8 mouse cellular contexts compared by ENCODE assay signal in the genomic region with DNA sequence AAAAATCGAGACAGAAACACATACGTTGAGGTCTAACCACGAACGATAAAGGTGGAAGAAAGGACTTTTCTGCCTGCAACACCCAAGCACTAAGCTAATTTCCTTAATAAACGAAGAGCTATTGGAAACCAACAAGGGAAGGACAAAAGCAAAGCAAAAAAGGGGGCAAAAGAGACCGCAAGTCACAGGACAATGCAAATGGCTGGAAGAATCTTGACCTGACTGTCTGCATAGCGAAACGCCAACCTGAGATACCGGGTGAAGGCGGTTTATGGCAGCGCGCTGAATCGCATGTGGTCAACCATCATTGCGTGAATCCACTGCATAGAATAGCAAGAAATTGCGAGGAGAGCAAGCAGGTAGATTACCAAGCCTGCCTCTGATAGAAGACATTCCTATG. TPM values are rescaled to one million over a fixed set of nuclear protein-coding genes. Genes with fewer than 3 reads are reported as not detected.
DNase-seq lines count a peak whose midpoint lies in the region; ATAC-seq and TF ChIP-seq lines count a peak whose summit lies in the region.

No protein-coding gene starts in this region.

- 45% methylated on average over 15 of the region's 15 CpGs for WGBS in lung, embryonic 15.5 days
- WGBS in lung, adult 2 months: 53% methylated on average over 15 of the region's 15 CpGs
- 49% methylated on average over 15 of the region's 15 CpGs for WGBS in hindbrain, embryonic 12.5 days
- WGBS in midbrain, embryonic 13.5 days: 49% methylated on average over 15 of the region's 15 CpGs

- no peak for TF ChIP-seq POLR2A in lung, adult 2 months (IDR thresholded peaks at IDR 0.05; ENCODE audit: borderline replicate concordance, extremely low read depth, low read depth, low read length)
- no peak for TF ChIP-seq POLR2A in cortical plate, adult 2 months (IDR thresholded peaks at IDR 0.05; ENCODE audit: extremely low read depth, insufficient read depth, low read length)

- H3K9me3 ChIP-seq in lung, embryonic 15.5 days: peaks cover 18% of the 10 kb centered on the region; the same call in 1 of the 2 replicates
- peaks cover 28% of the 10 kb centered on the region for H3K9me3 ChIP-seq in hindbrain, embryonic 12.5 days (replicated peaks)
- peaks cover 19% of the 10 kb centered on the region for H3K9me3 ChIP-seq in midbrain, embryonic 13.5 days

- peak overlapping the region; percentile 59 for H3K4me2 ChIP-seq in lung, embryonic 15.5 days
- H3K4me2 ChIP-seq in hindbrain, embryonic 12.5 days (replicated peaks): peak overlapping the region; percentile 56
- H3K4me2 ChIP-seq in midbrain, embryonic 13.5 days (replicated peaks): peak overlapping the region; percentile 57

- H3K36me3 ChIP-seq in lung, embryonic 15.5 days: no peaks in the 10 kb centered on the region
- H3K36me3 ChIP-seq in hindbrain, embryonic 12.5 days: no peaks in the 10 kb centered on the region
- peaks cover under 1% of the 10 kb centered on the region; the same call in 1 of the 2 replicates for H3K36me3 ChIP-seq in midbrain, embryonic 13.5 days

- peak overlapping the region; percentile 57 for H3K4me3 ChIP-seq in lung, embryonic 15.5 days
- no peak overlapping the region for H3K4me3 ChIP-seq in lung, adult 2 months (replicated peaks; ENCODE audit: extremely low read depth, low read depth, low read length)
- peak overlapping the region; percentile 61 for H3K4me3 ChIP-seq in cortical plate, adult 2 months (ENCODE audit: insufficient read depth, low read length)
- peak overlapping the region; percentile 59 for H3K4me3 ChIP-seq in hindbrain, embryonic 12.5 days
- H3K4me3 ChIP-seq in midbrain, embryonic 13.5 days (replicated peaks): peak overlapping the region; percentile 63

- peak overlapping the region; percentile 0; the same call in 1 of the 2 replicates for H3K9ac ChIP-seq in lung, embryonic 15.5 days
- H3K9ac ChIP-seq in hindbrain, embryonic 12.5 days: peak overlapping the region; percentile 36
- H3K9ac ChIP-seq in midbrain, embryonic 13.5 days (replicated peaks): peak overlapping the region; percentile 63

- H3K27me3 ChIP-seq in lung, embryonic 15.5 days: no peaks in the 10 kb centered on the region
- no peaks in the 10 kb centered on the region for H3K27me3 ChIP-seq in hindbrain, embryonic 12.5 days
- H3K27me3 ChIP-seq in midbrain, embryonic 13.5 days: no peaks in the 10 kb centered on the region

- no peaks in the 10 kb centered on the region for H3K4me1 ChIP-seq in lung, embryonic 15.5 days
- no peaks in the 10 kb centered on the region for H3K4me1 ChIP-seq in lung, adult 2 months (ENCODE audit: control insufficient read depth, insufficient read depth, low read length)
- H3K4me1 ChIP-seq in cortical plate, adult 2 months (ENCODE audit: control insufficient read depth, insufficient read depth, low read length): no peaks in the 10 kb centered on the region
- H3K4me1 ChIP-seq in hindbrain, embryonic 12.5 days: no peaks in the 10 kb centered on the region
- H3K4me1 ChIP-seq in midbrain, embryonic 13.5 days (replicated peaks): 0 out of 2 replicates have a peak, but pooled peaks cover 3% of the 10 kb centered on the region

- peak overlapping the region; percentile 35; the same call in 1 of the 2 replicates for H3K27ac ChIP-seq in lung, embryonic 15.5 days
- H3K27ac ChIP-seq in cortical plate, adult 2 months (ENCODE audit: insufficient read depth, low read length): peak overlapping the region; percentile 39; the same call in 1 of the 2 replicates
- H3K27ac ChIP-seq in hindbrain, embryonic 12.5 days: peak overlapping the region; percentile 66
- H3K27ac ChIP-seq in midbrain, embryonic 13.5 days: peak overlapping the region; percentile 77

- no peak for TF ChIP-seq CTCF in lung, adult 2 months (IDR thresholded peaks at IDR 0.05; ENCODE audit: insufficient read depth, low read length)
- no peak for TF ChIP-seq CTCF in cortical plate, adult 2 months (IDR thresholded peaks at IDR 0.05; ENCODE audit: extremely low read depth, insufficient read depth, low read length)

- DNase-seq in lung, adult 2 months: no peak
- DNase-seq in urinary bladder, postnatal 25 days (ENCODE audit: low spot score): no peak
- no peak for DNase-seq in thymus, postnatal 10 days (ENCODE audit: low spot score in 2 of 2)
- no peak for DNase-seq in layer of hippocampus, postnatal 10 days (ENCODE audit: low spot score in 2 of 2)

- no peak for ATAC-seq in lung, embryonic 15.5 days (ENCODE audit: borderline replicate concordance, extremely low read depth, low FRiP score, low TSS enrichment)
- no peak for ATAC-seq in hindbrain, embryonic 12.5 days (ENCODE audit: low FRiP score)
- ATAC-seq in midbrain, embryonic 13.5 days: no peak

RNA-seq across cellular contexts. Expression of gene Usp29, which starts 0.4 kb away (rescaled TPM):
- polyA plus RNA-seq in lung, embryonic 15.5 days (2015; fragmentation: Nextera tagmentation; extraction: Ambion mirVana): 3.7 and 4.4 TPM in 2 replicates
- polyA plus RNA-seq in lung, adult 2 months (2012; rRNA removed): 0.04 TPM in 1 of 2 replicates, not detected in the other
- 10.5 and 10.7 TPM in 2 replicates for polyA plus RNA-seq in cortical plate, adult 2 months (2012; rRNA removed)
- 20.3 and 22.8 TPM in 2 replicates for polyA plus RNA-seq in hindbrain, embryonic 12.5 days (2016; fragmentation: Nextera tagmentation; extraction: Ambion mirVana)
- polyA plus RNA-seq in midbrain, embryonic 13.5 days (2015; fragmentation: Nextera tagmentation; extraction: Ambion mirVana): 31.1 and 35.2 TPM in 2 replicates
- 10 to 100 TPM; 47.1 to 47.6 TPM for total RNA-seq in layer of hippocampus, postnatal 10 days (2021)

RNA-seq across cellular contexts. Expression of gene Peg3, which starts 0.6 kb away (rescaled TPM):
- polyA plus RNA-seq in lung, embryonic 15.5 days (2015; fragmentation: Nextera tagmentation; extraction: Ambion mirVana): 117 and 127 TPM in 2 replicates
- 3.1 and 5.4 TPM in 2 replicates for polyA plus RNA-seq in lung, adult 2 months (2012; rRNA removed)
- 109 and 119 TPM in 2 replicates for polyA plus RNA-seq in cortical plate, adult 2 months (2012; rRNA removed)
- 175 and 205 TPM in 2 replicates for polyA plus RNA-seq in hindbrain, embryonic 12.5 days (2016; fragmentation: Nextera tagmentation; extraction: Ambion mirVana)
- 82.9 and 87.2 TPM in 2 replicates for polyA plus RNA-seq in midbrain, embryonic 13.5 days (2015; fragmentation: Nextera tagmentation; extraction: Ambion mirVana)
- 100 to 1,000 TPM; 158 to 168 TPM for total RNA-seq in layer of hippocampus, postnatal 10 days (2021)

RNA-seq across cellular contexts. Expression of gene Zim1, which starts 34.6 kb away (rescaled TPM):
- polyA plus RNA-seq in lung, embryonic 15.5 days (2015; fragmentation: Nextera tagmentation; extraction: Ambion mirVana): 1.2 and 2.9 TPM in 2 replicates
- 0.17 and 0.66 TPM in 2 replicates for polyA plus RNA-seq in lung, adult 2 months (2012; rRNA removed)
- 1.8 and 2.0 TPM in 2 replicates for polyA plus RNA-seq in cortical plate, adult 2 months (2012; rRNA removed)
- 2.3 and 3.0 TPM in 2 replicates for polyA plus RNA-seq in hindbrain, embryonic 12.5 days (2016; fragmentation: Nextera tagmentation; extraction: Ambion mirVana)
- polyA plus RNA-seq in midbrain, embryonic 13.5 days (2015; fragmentation: Nextera tagmentation; extraction: Ambion mirVana): 1.7 and 2.3 TPM in 2 replicates
- total RNA-seq in layer of hippocampus, postnatal 10 days (2021): 10 to 100 TPM; 19.1 to 20.3 TPM

Comparison
In these comparisons a context has a peak if more than half of its experiments do, and no peak if none do; other contexts are left out.
1. RNA of gene Peg3, which starts 0.6 kb away (polyA plus RNA-seq): 175 to 205 TPM in hindbrain, embryonic 12.5 days, 117 to 127 TPM in lung, embryonic 15.5 days, 109 to 119 TPM in cortical plate, adult 2 months and 82.9 to 87.2 TPM in midbrain, embryonic 13.5 days; 3.1 to 5.4 TPM in lung, adult 2 months; every median in the first group is over 10 times any median in the second.
2. H3K9ac ChIP-seq: peak in every context shown above with its lines; median percentile 63 in midbrain, embryonic 13.5 days; 36 in hindbrain, embryonic 12.5 days; 0 in lung, embryonic 15.5 days.
3. Peak in every context shown above with its lines, with median percentiles within 50 percentile points of each other: H3K27ac ChIP-seq and H3K4me2 ChIP-seq.